Mouse (Mus musculus): ENCODE measurements around the gene Cabp2. TPM values are rescaled to one million over a fixed set of nuclear protein-coding genes. Genes with fewer than 3 reads are reported as not detected.
A peak's percentile ranks its signal among the peaks of the same experiment; 100 is the strongest.
"Not testable (repeated sequence)": the region's sequence is repeated elsewhere in the genome, so short reads cannot be mapped to it uniquely, and the experiment has no call there.

The Cabp2 gene
- polyA plus RNA-seq, 1 experiment from 2014 or later: not detected

DNA sequence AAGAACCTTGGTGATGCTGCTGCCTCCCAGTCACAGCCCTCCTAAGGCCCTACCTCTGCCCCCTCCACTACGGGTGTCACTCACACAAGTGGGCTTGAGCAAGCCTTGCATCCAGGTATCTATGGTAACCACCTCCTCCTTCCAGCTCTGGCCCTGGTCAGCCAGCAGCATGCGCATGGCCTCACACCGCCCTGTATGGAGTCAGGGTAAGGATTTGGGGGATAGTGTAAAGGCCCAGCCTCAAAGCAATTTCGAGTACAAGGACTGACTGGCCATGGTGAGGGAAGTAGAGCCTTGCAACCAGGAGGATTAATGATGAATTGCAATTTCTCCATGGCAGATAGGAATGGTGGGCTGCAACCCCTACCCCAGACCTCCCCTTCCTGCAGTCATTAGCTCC is 39.9 kb upstream of the Cabp2 start:
- not testable (repeated sequence) for ATAC-seq (ENCODE audit: low read depth); H3K9me3 ChIP-seq (ENCODE audit: control insufficient read depth, low read length)
- 83% methylated on average over 3 of the region's 4 CpGs for WGBS

DNA sequence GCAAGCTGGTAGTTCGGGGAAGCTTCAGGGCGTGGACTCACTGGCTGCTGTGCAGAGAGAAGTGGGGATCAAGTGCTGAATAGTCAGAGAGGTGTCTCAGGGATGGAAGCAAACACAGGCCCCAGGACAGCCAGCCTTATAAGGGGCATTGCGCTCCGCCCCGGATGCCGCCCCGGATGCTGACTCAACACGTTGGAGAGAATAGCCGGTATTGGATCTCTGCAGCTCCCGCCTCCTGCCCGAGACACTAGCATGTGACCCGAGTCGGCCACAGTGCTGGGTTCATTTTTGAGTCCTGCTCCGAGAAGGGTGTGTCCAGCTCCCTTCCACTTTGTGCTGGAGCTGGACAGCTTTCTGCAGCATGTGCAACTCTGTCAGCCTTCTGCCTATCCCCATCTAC is 39.3 kb upstream of the Cabp2 start:
- no peaks in the 10 kb centered on the region for H3K9me3 ChIP-seq (ENCODE audit: control insufficient read depth, low read length)
- ATAC-seq (ENCODE audit: low read depth) (no peak), DNase-seq (ENCODE audit: low spot score) (no peak)
- no peak overlapping the region for H3K9ac ChIP-seq (ENCODE audit: low read depth, low read length)
- peaks cover 4% of the 10 kb centered on the region; the same call in 1 of the 2 replicates for H3K4me1 ChIP-seq (ENCODE audit: control insufficient read depth, insufficient read depth, low read length)
- no peak overlapping the region for H3K4me2 ChIP-seq (ENCODE audit: low read depth, low read length)
- H3K27me3 ChIP-seq (replicated peaks; ENCODE audit: control insufficient read depth, insufficient read depth, low read length): no peaks in the 10 kb centered on the region
- 69% methylated on average over 14 of the region's 14 CpGs for WGBS
- H3K27ac ChIP-seq (replicated peaks; ENCODE audit: low read depth, low read length): no peak overlapping the region
- no peaks in the 10 kb centered on the region for H3K36me3 ChIP-seq (ENCODE audit: control insufficient read depth, insufficient read depth, low read length)
- H3K4me3 ChIP-seq (ENCODE audit: low read depth, low read length): no peak overlapping the region

More for the DNA sequence above, 39.9 kb upstream of the Cabp2 start:
- H3K4me2 ChIP-seq (ENCODE audit: low read depth, low read length); DNase-seq (ENCODE audit: low spot score); H3K27ac ChIP-seq (replicated peaks; ENCODE audit: low read depth, low read length); H3K27me3 ChIP-seq (replicated peaks; ENCODE audit: control insufficient read depth, insufficient read depth, low read length); H3K4me3 ChIP-seq (ENCODE audit: low read depth, low read length); H3K36me3 ChIP-seq (ENCODE audit: control insufficient read depth, insufficient read depth, low read length); H3K4me1 ChIP-seq (ENCODE audit: control insufficient read depth, insufficient read depth, low read length); H3K9ac ChIP-seq (ENCODE audit: low read depth, low read length): not testable (repeated sequence)

DNA sequence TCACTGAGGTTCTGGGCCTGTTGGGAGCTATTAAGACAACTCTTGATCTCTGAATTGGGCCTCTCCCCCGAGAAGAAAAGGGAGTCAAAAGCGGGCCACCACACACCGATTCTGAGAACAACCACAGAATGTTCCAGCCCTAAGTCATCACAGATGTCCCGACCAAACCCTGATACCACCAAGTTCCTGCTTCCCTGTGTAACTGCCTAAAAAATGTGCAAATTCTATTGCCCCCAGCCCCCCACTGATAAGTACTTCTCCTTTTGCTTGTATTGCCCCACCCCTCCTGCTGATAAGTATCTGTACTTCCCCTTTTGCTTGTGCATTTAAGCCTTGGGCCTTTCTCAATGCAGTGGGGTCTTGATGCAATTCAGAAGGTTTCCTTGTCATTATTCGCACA is 37.3 kb upstream of the Cabp2 start:
- H3K4me3 ChIP-seq (ENCODE audit: low read depth, low read length); H3K9ac ChIP-seq (ENCODE audit: low read depth, low read length); H3K4me1 ChIP-seq (ENCODE audit: control insufficient read depth, insufficient read depth, low read length); ATAC-seq (ENCODE audit: low read depth); H3K36me3 ChIP-seq (ENCODE audit: control insufficient read depth, insufficient read depth, low read length); H3K27me3 ChIP-seq (replicated peaks; ENCODE audit: control insufficient read depth, insufficient read depth, low read length); H3K27ac ChIP-seq (replicated peaks; ENCODE audit: low read depth, low read length); H3K9me3 ChIP-seq (ENCODE audit: control insufficient read depth, low read length); DNase-seq (ENCODE audit: low spot score); H3K4me2 ChIP-seq (ENCODE audit: low read depth, low read length): not testable (repeated sequence)
- 79% methylated on average over 5 of the region's 5 CpGs for WGBS

DNA sequence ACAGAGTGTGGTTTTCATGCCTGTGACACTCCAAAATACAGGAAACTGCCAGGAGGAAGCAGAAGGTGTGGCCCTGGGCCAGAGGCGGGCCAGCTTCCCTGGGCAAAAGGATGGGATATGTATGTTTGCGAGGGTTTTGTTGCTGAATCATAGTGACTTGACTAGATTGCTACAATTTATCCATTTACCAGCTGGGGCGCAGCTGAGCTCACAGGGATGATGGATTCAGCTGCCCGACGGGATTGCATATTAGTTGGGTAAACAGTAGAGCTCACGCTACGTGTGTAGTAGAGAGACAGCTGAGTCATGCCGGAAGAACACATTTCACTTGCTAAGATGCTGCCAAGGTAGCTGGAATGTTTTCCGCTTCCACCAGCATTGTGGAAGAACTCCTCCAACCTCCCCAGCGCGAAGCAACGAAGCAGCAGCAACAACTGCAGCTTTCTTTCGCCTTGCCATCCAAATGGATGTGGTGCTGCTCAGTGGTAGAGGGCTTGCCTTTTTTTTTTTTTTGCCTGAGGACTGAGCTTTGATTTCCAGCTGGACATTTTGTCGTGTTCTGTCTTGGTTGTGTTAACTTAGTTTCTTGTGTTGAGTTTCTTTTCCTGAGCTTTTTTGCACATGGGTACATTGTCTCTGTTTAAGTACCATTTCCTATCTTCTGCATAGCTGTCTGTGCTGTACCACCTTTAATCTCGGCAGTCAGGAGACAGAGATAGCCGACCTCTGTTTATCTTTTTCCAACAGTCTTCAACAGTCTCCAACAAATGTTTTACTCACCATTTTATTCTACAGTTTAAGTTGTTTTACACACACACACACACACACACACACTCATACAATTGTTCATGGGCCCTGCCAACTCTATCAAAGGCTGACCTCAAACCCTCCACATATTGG is 35.2 kb upstream of the Cabp2 start, which contains the start of gene Gstp2:
Gstp2 (minus strand) TSS at position 58 of the 900 bp plus-strand sequence.
- Histone ChIP-seq H3K9ac (ENCODE audit: low read depth, low read length) (no peak within 1 kb of the TSS), H3K36me3 (ENCODE audit: control insufficient read depth, insufficient read depth, low read length) (no peaks in the 10 kb centered on the region), H3K4me2 (ENCODE audit: low read depth, low read length) (peak within 1 kb of the TSS; percentile 41), H3K27ac (replicated peaks; ENCODE audit: low read depth, low read length) (peak within 1 kb of the TSS; percentile 44; the same call in 1 of the 2 replicates), H3K4me3 (ENCODE audit: low read depth, low read length) (0 out of 2 replicates have a peak within 1 kb of the TSS, but pooled peaks have one; percentile 11), H3K4me1 (ENCODE audit: control insufficient read depth, insufficient read depth, low read length) (no peaks in the 10 kb centered on the region; the same call in 1 of the 2 replicates), H3K9me3 (ENCODE audit: control insufficient read depth, low read length) (no peaks in the 10 kb centered on the region), H3K27me3 (replicated peaks; ENCODE audit: control insufficient read depth, insufficient read depth, low read length) (no peaks in the 10 kb centered on the region)
- DNase-seq (ENCODE audit: low spot score): peak; percentile 90
- ATAC-seq (ENCODE audit: low read depth): peak; percentile 55; the same call in 1 of the 2 replicates
- 44% methylated on average over 16 of the region's 16 CpGs for WGBS

DNA sequence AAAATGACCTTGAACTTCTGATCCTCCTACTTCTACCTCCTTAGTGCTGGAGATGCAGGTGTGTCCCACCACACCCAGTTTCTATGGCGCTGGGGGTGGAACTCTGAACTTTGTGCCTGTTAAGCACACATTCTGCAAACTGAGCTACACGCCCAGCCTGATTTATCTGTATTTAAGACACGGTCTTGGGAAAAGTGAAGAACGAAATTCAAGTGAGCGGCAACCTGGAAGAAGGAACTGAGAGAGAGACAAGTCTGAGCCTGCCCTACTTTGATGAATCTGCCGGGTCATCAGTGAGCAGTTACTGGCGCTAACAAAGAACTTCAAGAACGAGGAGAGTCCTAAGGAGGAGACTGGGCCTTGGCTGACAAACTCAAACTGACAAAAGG is 34.5 kb upstream of the Cabp2 start:
- Histone ChIP-seq H3K4me3 (ENCODE audit: low read depth, low read length) (no peak overlapping the region), H3K36me3 (ENCODE audit: control insufficient read depth, insufficient read depth, low read length) (no peaks in the 10 kb centered on the region), H3K9me3 (ENCODE audit: control insufficient read depth, low read length) (no peaks in the 10 kb centered on the region), H3K4me1 (ENCODE audit: control insufficient read depth, insufficient read depth, low read length) (no peaks in the 10 kb centered on the region; the same call in 1 of the 2 replicates), H3K27me3 (replicated peaks; ENCODE audit: control insufficient read depth, insufficient read depth, low read length) (no peaks in the 10 kb centered on the region), H3K4me2 (ENCODE audit: low read depth, low read length) (no peak overlapping the region), H3K9ac (ENCODE audit: low read depth, low read length) (no peak overlapping the region), H3K27ac (replicated peaks; ENCODE audit: low read depth, low read length) (no peak overlapping the region)
- WGBS: 75% methylated on average over 8 of the region's 8 CpGs
- DNase-seq (ENCODE audit: low spot score) (peak; percentile 37), ATAC-seq (ENCODE audit: low read depth) (no peak)

DNA sequence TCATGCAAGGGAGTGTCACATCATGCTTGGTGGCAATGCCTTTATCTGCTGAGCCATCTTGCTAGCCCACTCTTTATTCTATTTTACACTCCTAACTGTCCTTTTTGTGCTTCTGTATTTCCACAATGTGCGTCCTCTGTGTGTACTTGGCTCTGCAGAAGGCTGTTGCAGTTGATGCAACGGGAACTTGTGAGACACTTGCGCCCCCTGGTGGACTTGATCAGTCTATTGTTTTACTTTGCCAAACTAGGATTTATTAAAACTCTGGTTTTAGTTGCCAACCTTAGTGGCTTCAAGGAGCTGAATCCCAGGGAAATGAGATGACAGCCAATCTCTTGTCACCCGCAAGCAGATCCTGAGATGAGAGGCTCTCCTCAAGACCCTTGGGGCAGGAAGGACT is 33.5 kb upstream of the Cabp2 start:
- H3K4me2 ChIP-seq (ENCODE audit: low read depth, low read length): no peak overlapping the region
- no peak overlapping the region for H3K4me3 ChIP-seq (ENCODE audit: low read depth, low read length)
- no peaks in the 10 kb centered on the region for H3K9me3 ChIP-seq (ENCODE audit: control insufficient read depth, low read length)
- H3K9ac ChIP-seq (ENCODE audit: low read depth, low read length): no peak overlapping the region
- no peaks in the 10 kb centered on the region; the same call in 1 of the 2 replicates for H3K4me1 ChIP-seq (ENCODE audit: control insufficient read depth, insufficient read depth, low read length)
- ATAC-seq (ENCODE audit: low read depth): no peak
- no peaks in the 10 kb centered on the region for H3K27me3 ChIP-seq (replicated peaks; ENCODE audit: control insufficient read depth, insufficient read depth, low read length)
- no peak overlapping the region for H3K27ac ChIP-seq (replicated peaks; ENCODE audit: low read depth, low read length)
- no peaks in the 10 kb centered on the region for H3K36me3 ChIP-seq (ENCODE audit: control insufficient read depth, insufficient read depth, low read length)
- DNase-seq (ENCODE audit: low spot score): peak; percentile 87
- WGBS: 11% methylated on average over 4 of the region's 4 CpGs

DNA sequence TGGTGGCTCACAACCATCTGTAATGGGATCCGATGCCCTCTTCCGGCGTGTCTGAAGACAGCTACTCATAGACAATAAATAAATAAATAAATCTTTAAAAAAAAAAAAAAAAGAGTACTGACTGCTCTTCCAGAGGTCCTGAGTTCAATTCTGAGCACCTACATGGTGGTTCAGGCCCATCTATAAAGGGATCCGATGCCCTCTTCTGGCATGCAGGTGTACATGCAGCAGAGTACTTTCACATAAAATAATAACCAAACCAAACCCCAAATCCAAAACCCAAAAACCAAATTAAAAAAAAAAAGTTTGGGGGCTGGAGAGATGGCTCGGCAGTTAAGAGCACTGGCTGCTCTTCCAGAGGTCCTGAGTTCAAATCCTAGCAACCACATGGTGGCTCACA is 32.3 kb upstream of the Cabp2 start:
- not testable (repeated sequence) for H3K36me3 ChIP-seq (ENCODE audit: control insufficient read depth, insufficient read depth, low read length); DNase-seq (ENCODE audit: low spot score); H3K27me3 ChIP-seq (replicated peaks; ENCODE audit: control insufficient read depth, insufficient read depth, low read length); H3K4me2 ChIP-seq (ENCODE audit: low read depth, low read length); H3K9ac ChIP-seq (ENCODE audit: low read depth, low read length); ATAC-seq (ENCODE audit: low read depth); H3K4me1 ChIP-seq (ENCODE audit: control insufficient read depth, insufficient read depth, low read length); H3K27ac ChIP-seq (replicated peaks; ENCODE audit: low read depth, low read length); H3K4me3 ChIP-seq (ENCODE audit: low read depth, low read length); H3K9me3 ChIP-seq (ENCODE audit: control insufficient read depth, low read length)
- WGBS: 71% methylated on average over 5 of the region's 5 CpGs

DNA sequence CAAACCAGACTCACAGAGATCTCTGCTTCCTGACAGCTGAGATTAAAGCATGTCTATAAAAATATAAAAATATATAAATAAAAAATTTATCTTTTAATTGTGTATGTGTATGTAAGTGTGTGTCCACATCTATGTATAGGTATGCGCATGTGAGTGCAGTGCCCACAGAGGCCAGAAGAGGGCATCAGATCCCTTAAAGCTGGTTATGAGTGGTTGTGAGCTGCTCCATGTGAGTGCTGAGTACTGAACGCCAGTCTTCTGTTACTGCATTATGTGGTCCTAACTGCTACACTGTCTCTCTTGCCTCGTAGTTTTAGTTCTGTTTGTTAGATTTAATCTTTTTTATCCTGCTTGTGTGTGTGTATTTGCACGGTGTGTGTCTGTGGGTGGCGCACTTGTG is 30.4 kb upstream of the Cabp2 start:
- Histone ChIP-seq H3K4me2 (ENCODE audit: low read depth, low read length) (no peak overlapping the region), H3K36me3 (ENCODE audit: control insufficient read depth, insufficient read depth, low read length) (no peaks in the 10 kb centered on the region), H3K27me3 (replicated peaks; ENCODE audit: control insufficient read depth, insufficient read depth, low read length) (no peaks in the 10 kb centered on the region), H3K4me1 (ENCODE audit: control insufficient read depth, insufficient read depth, low read length) (no peaks in the 10 kb centered on the region; the same call in 1 of the 2 replicates), H3K27ac (replicated peaks; ENCODE audit: low read depth, low read length) (no peak overlapping the region), H3K9me3 (ENCODE audit: control insufficient read depth, low read length) (no peaks in the 10 kb centered on the region), H3K4me3 (ENCODE audit: low read depth, low read length) (no peak overlapping the region), H3K9ac (ENCODE audit: low read depth, low read length) (no peak overlapping the region)
- 92% methylated on average over 5 of the region's 5 CpGs for WGBS
- ATAC-seq (ENCODE audit: low read depth) (no peak), DNase-seq (ENCODE audit: low spot score) (no peak)
